Comparison of ENCODE assay signal across 1 mouse cellular context in genomic region chr10:98905987-98906386, GRCm38 (mm10).
TF ChIP-seq lines count a peak whose summit lies in the region.

No protein-coding gene starts in this region.

TF ChIP-seq in MEL, 35 proteins besides CTCF, POLR2A, EP300 and RAD21:
- peak; percentile 53; the same call in 1 of the 2 replicates for TF ChIP-seq MXI1 (IDR thresholded peaks at IDR 0.05; ENCODE audit: low read depth, low read length)
- TF ChIP-seq E2F4 (IDR thresholded peaks at IDR 0.05; ENCODE audit: borderline replicate concordance, low read depth, low read length): no peak
- 0 out of 2 replicates have a peak, but pooled peaks have one; percentile 40 for TF ChIP-seq MEF2A (IDR thresholded peaks at IDR 0.05; ENCODE audit: extremely low read depth, insufficient replicate concordance, low read depth, low read length, poor library complexity, severe bottlenecking)
- no peak for TF ChIP-seq KAT2A (conservative IDR thresholded peaks at IDR 0.05; ENCODE audit: low read depth, low read length)
- TF ChIP-seq ZC3H11A (IDR thresholded peaks at IDR 0.05; ENCODE audit: low read depth, low read length): no peak
- no peak for TF ChIP-seq MAX (IDR thresholded peaks at IDR 0.05; ENCODE audit: low read length)
- peak; percentile 96 for TF ChIP-seq RCOR1 (IDR thresholded peaks at IDR 0.05; ENCODE audit: low read depth, low read length)
- TF ChIP-seq GABPA (IDR thresholded peaks at IDR 0.05; ENCODE audit: low read depth, low read length): no peak
- no peak for TF ChIP-seq ELF1 (IDR thresholded peaks at IDR 0.05; ENCODE audit: low read depth, low read length)
- TF ChIP-seq HCFC1 (IDR thresholded peaks at IDR 0.05; ENCODE audit: low read depth, low read length): no peak
- TF ChIP-seq MAZ (IDR thresholded peaks at IDR 0.05; ENCODE audit: low read depth, low read length): no peak
- TF ChIP-seq TAL1 (IDR thresholded peaks at IDR 0.05; ENCODE audit: low read length): peak; percentile 98
- TF ChIP-seq MAFK (IDR thresholded peaks at IDR 0.05; ENCODE audit: borderline replicate concordance, low read depth, low read length): no peak; the same call in 1 of the 2 replicates
- peak; percentile 98 for TF ChIP-seq GATA1 (IDR thresholded peaks at IDR 0.05; ENCODE audit: low read depth, low read length)
- peak; percentile 48; the same call in 1 of the 2 replicates for TF ChIP-seq MYC (IDR thresholded peaks at IDR 0.05; ENCODE audit: low read depth, low read length)
- peak; percentile 95 for TF ChIP-seq ETS1 (IDR thresholded peaks at IDR 0.05; ENCODE audit: low read depth, low read length)
- TF ChIP-seq CHD2 (IDR thresholded peaks at IDR 0.05; ENCODE audit: low read length): no peak
- TF ChIP-seq USF1 (IDR thresholded peaks at IDR 0.05; ENCODE audit: low read depth, low read length): no peak
- TF ChIP-seq USF2 (IDR thresholded peaks at IDR 0.05; ENCODE audit: borderline replicate concordance in 1 of 2, insufficient read depth in 1 of 2, low read depth in 1 of 2, low read length in 2 of 2): no peak
- TF ChIP-seq SMC3 (IDR thresholded peaks at IDR 0.05; ENCODE audit: low read depth, low read length): 0 out of 2 replicates have a peak, but pooled peaks have one; percentile 3
- no peak; the same call in 1 of the 2 replicates for TF ChIP-seq BHLHE40 (IDR thresholded peaks at IDR 0.05; ENCODE audit: borderline replicate concordance, low read depth, low read length)
- TF ChIP-seq NRF1 (IDR thresholded peaks at IDR 0.05; ENCODE audit: insufficient read depth, low read depth, low read length, poor library complexity, severe bottlenecking): no peak
- TF ChIP-seq SIN3A (IDR thresholded peaks at IDR 0.05; ENCODE audit: low read length): peak; percentile 90
- TF ChIP-seq TCF12 (IDR thresholded peaks at IDR 0.05; ENCODE audit: low read depth, low read length): peak; percentile 96
- no peak for TF ChIP-seq JUND (IDR thresholded peaks at IDR 0.05; ENCODE audit: low read depth, low read length)
- 0 out of 2 replicates have a peak, but pooled peaks have one; percentile 17 for TF ChIP-seq MYB (IDR thresholded peaks at IDR 0.05; ENCODE audit: low read depth, low read length)
- TF ChIP-seq TBP (IDR thresholded peaks at IDR 0.05; ENCODE audit: low read depth, low read length): 0 out of 2 replicates have a peak, but pooled peaks have one; percentile 25
TF ChIP-seq in MEL: peak in this region for 12.
